Mouse (Mus musculus): ENCODE measurements at regions not wholly inside any gene's neighbourhood (a gene's known extent, or its start where the extent isn't known, plus 50 kb on each side); places are given as distances from the start of the nearest gene placed in this dataset.

- TF ChIP-seq CTCF (IDR thresholded peaks at IDR 0.05; ENCODE audit: control insufficient read depth, insufficient read depth, insufficient replicate concordance, low read depth, low read length) (no peak), POLR2A (IDR thresholded peaks at IDR 0.05; ENCODE audit: control insufficient read depth, low read depth, low read length) (no peak)
Measured at GRCm38 (mm10) chr4:137160526-137160925, 111.9 kb upstream of the Zbtb40 start.

Measured in testis, adult 2 months (tissue).